In the genomic region with DNA sequence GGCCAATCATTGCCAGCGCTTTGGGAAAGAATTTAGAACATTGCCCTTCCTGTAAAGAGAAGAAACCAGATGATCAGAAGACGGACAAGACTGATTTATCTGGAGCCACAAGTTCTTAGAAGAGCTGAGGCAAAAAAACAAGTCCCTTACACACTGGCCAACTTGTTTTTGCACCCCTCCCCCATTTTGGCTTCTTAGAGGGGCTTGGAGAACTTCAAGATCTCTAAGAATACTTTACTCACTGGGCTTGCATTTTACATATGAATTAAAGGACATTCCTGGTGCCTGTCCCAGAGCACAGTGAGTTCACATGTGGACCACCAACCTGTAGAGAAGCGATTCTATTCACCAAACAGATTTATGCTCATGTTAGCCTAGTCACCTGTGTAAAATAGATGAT, we compare ENCODE assay signal across 13 mouse cellular contexts.
"Had no signal": no experiment of that assay in that cellular context is flagged by ENCODE, and none has a peak within 500 bp of the region (broad histone marks: within the 10 kb centered on the region; RNA-seq: fewer than 3 reads in every experiment).

No protein-coding gene starts in this region.

- H3K4me3 ChIP-seq: kidney, embryonic 15.5 days; limb, embryonic 10.5 days; liver, embryonic 15.5 days; midbrain, embryonic 15.5 days; neural tube, embryonic 12.5 days had no signal

- H3K9me3 ChIP-seq: kidney, embryonic 15.5 days; limb, embryonic 10.5 days; liver, embryonic 15.5 days; midbrain, embryonic 15.5 days; neural tube, embryonic 12.5 days had no signal

- H3K27me3 ChIP-seq: kidney, embryonic 15.5 days; liver, embryonic 15.5 days; midbrain, embryonic 15.5 days; neural tube, embryonic 12.5 days had no signal

- H3K27ac ChIP-seq: kidney, embryonic 15.5 days; limb, embryonic 10.5 days; liver, embryonic 15.5 days; midbrain, embryonic 15.5 days; neural tube, embryonic 12.5 days; stomach, postnatal 0 days had no signal

- DNase-seq: kidney, postnatal 14 days; lung, adult 2 months; lung, postnatal 36 days; right cerebral cortex, postnatal 25 days; thymus, postnatal 4 days had no signal

- H3K4me1 ChIP-seq: kidney, embryonic 15.5 days; limb, embryonic 10.5 days; liver, embryonic 15.5 days; midbrain, embryonic 15.5 days; neural tube, embryonic 12.5 days had no signal

- ATAC-seq: lung, postnatal 0 days; midbrain, embryonic 15.5 days had no signal

- H3K9ac ChIP-seq: kidney, embryonic 15.5 days; liver, embryonic 15.5 days; midbrain, embryonic 15.5 days; neural tube, embryonic 12.5 days had no signal

- H3K36me3 ChIP-seq: kidney, embryonic 15.5 days; limb, embryonic 10.5 days; liver, embryonic 15.5 days; midbrain, embryonic 15.5 days; neural tube, embryonic 12.5 days had no signal

- H3K4me2 ChIP-seq: kidney, embryonic 15.5 days; liver, embryonic 11.5 days; liver, embryonic 15.5 days; midbrain, embryonic 15.5 days; neural tube, embryonic 12.5 days had no signal
